Mouse (Mus musculus): ENCODE results near the gene Noxo1.

GRCm38 (mm10) chr17:24729067-24729466 lies 33.0 kb downstream of the Noxo1 start:
- TF ChIP-seq CTCF (IDR thresholded peaks at IDR 0.05; ENCODE audit: control insufficient read depth, insufficient read depth, low read length) (no peak), POLR2A (IDR thresholded peaks at IDR 0.05; ENCODE audit: borderline replicate concordance, control insufficient read depth, low read depth, low read length) (no peak)
